Mouse (Mus musculus): ENCODE results near the gene Znhit3.
"Not testable (repeated sequence)": the region's sequence is repeated elsewhere in the genome, so short reads cannot be mapped to it uniquely, and the experiment has no call there.

Znhit3 gene

GRCm38 (mm10) chr11:84879007-84879771 lies 37.0 kb downstream of the Znhit3 start:
- peak; percentile 39 for DNase-seq (ENCODE audit: low read depth, low spot score)

GRCm38 (mm10) chr11:84876020-84876419 lies 40.1 kb downstream of the Znhit3 start:
- not testable (repeated sequence) for DNase-seq (ENCODE audit: low read depth, low spot score)

GRCm38 (mm10) chr11:84873042-84873833 lies 42.9 kb downstream of the Znhit3 start:
- peak; percentile 43 for DNase-seq (ENCODE audit: low read depth, low spot score)

GRCm38 (mm10) chr11:84871548-84872069 lies 44.6 kb downstream of the Znhit3 start:
- no peak for DNase-seq (ENCODE audit: low read depth, low spot score)

- DNase-seq (ENCODE audit: low read depth, low spot score) = no peak
Measured at GRCm38 (mm10) chr11:84871046-84871445, 45.1 kb downstream of the Znhit3 start.

- DNase-seq (ENCODE audit: low read depth, low spot score) = peak; percentile 94
Measured at GRCm38 (mm10) chr11:84870337-84871043, 45.7 kb downstream of the Znhit3 start, which contains the start of gene Ggnbp2. Gene Ggnbp2 (minus strand): TSS chr11:84870817.

- peak; percentile 95 for DNase-seq (ENCODE audit: low read depth, low spot score)
Measured at GRCm38 (mm10) chr11:84869537-84870232, 46.5 kb downstream of the Znhit3 start.

- peak; percentile 65 for DNase-seq (ENCODE audit: low read depth, low spot score)
Measured at GRCm38 (mm10) chr11:84868786-84869259, 47.3 kb downstream of the Znhit3 start.

GRCm38 (mm10) chr11:84867586-84867985 lies 48.6 kb downstream of the Znhit3 start:
- peak; percentile 18 for DNase-seq (ENCODE audit: low read depth, low spot score)

GRCm38 (mm10) chr11:84865268-84865667 lies 50.9 kb downstream of the Znhit3 start:
- no peak for DNase-seq (ENCODE audit: low read depth, low spot score)

Data from A20 (cell line).